Mouse (Mus musculus) mouse embryonic stem cell (cell line): Measurements from ENCODE around the gene Endou.

ENCODE experiments used
- in situ Hi-C, 2 experiments: fragments of 300-500 bp; cut with MboI; formaldehyde crosslinking; loops; 1 replicate in 1 of 2; 3 replicates in 1 of 2; pipeline ENCODE4 v1.14.3; 2019 to 2020; ENCODE audit warnings: low sequenced_read_pairs in 2 of 2, low pct_unique_long_range_greater_than_20kb in 1 of 2, mixed read lengths in 1 of 2; ENCODE audit not compliant: unreplicated experiment in 1 of 2

Gene Endou

DNA sequence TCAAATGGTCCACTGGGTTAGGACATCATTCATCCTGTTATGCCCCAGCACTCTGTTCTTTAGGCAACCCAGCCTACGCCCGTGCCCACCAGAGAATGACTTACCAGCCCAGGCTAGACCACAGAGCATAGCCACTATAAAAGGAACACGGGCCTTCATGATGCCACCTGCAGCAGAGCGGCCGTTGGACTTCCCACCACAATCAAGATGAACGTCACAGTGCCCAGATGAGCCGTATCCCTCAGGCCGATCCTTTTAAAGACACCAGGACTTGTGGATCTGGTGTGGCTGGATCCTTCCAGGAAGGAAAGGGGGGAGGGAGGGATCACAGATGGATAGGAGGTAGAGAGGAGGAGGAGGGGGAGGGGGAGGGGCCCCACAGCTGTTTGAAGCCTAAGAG is at the start of gene Endou:
Gene Endou (minus strand): TSS at position 229 of the 400 bp plus-strand sequence.
- in situ Hi-C loops, result no loop called here

DNA sequence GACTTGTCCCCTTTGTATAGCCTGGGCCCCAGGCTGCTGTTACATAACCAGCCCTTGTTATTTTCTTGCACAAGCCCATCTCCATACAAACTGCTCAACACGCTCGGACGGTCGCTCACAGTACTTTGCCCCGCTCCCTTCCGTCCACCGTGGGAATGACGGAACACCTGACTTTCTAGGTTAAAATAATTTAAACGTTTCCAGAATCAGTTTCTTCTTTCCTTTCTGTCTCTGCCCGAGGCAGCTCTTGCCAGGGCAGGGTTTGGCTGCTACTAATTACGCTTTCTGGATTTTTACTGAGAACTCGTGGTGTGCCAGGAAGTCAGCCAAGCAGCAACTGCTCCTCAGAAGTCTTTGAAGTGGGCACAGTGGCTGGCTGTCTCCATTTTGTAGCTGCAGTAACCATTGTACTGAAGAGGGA is 49.5 kb upstream of the Endou start:
- in situ Hi-C loops, result no loop called here

GRCm38 (mm10) chr15:97779576-97779975 is 48.4 kb upstream of the Endou start:
- in situ Hi-C loops, result no loop called here

- in situ Hi-C loops, result no loop called here
These were observed 47.4 kb upstream of the Endou start, which contains the start of gene Slc48a1 for GRCm38 (mm10) chr15:97778311-97779098. Gene Slc48a1, plus strand, starts transcription at chr15:97778520.

- in situ Hi-C loops, result no loop called here
These were observed 45.8 kb upstream of the Endou start for GRCm38 (mm10) chr15:97776919-97777318.

- in situ Hi-C loops, result no loop called here
These were observed 45.4 kb upstream of the Endou start for GRCm38 (mm10) chr15:97776514-97776913.

GRCm38 (mm10) chr15:97773961-97774370 is 42.8 kb upstream of the Endou start:
- in situ Hi-C loops, result no loop called here

DNA sequence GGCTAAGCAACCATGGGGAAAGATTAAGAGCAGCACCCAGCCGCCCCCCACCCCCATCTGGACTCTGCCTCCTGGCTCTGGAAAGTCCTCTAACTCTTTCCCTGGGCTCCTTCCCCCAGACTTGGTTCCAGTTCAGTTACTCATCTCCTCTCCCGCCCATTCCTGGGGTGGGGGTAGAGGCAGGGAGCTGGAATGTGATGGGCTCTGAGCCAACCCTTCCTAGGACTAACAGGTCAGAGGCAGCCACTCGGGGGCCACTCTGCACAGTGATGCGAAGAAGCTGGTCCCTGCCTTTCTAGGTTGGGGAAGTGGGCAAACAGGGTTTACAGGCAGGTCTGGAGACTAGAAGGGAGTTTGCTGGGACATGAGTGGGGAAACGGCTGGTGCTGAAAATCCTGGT is 42.0 kb upstream of the Endou start:
- in situ Hi-C loops, result no loop called here

- in situ Hi-C loops, result no loop called here
These were observed 39.1 kb upstream of the Endou start for GRCm38 (mm10) chr15:97770280-97770679.

- in situ Hi-C loops, result no loop called here
These were observed 37.1 kb upstream of the Endou start for GRCm38 (mm10) chr15:97768192-97768591.

- in situ Hi-C loops, result no loop called here
These were observed 36.4 kb upstream of the Endou start, which contains the start of gene Rapgef3 for GRCm38 (mm10) chr15:97767280-97768186. Gene Rapgef3, minus strand, starts transcription at chr15:97767972.

- in situ Hi-C loops, result no loop called here
These were observed 35.6 kb upstream of the Endou start for GRCm38 (mm10) chr15:97766594-97767279.

GRCm38 (mm10) chr15:97766194-97766593 is 35.1 kb upstream of the Endou start:
- in situ Hi-C loops, result no loop called here

- in situ Hi-C loops, result no loop called here
These were observed 34.1 kb upstream of the Endou start for GRCm38 (mm10) chr15:97765090-97765794.

DNA sequence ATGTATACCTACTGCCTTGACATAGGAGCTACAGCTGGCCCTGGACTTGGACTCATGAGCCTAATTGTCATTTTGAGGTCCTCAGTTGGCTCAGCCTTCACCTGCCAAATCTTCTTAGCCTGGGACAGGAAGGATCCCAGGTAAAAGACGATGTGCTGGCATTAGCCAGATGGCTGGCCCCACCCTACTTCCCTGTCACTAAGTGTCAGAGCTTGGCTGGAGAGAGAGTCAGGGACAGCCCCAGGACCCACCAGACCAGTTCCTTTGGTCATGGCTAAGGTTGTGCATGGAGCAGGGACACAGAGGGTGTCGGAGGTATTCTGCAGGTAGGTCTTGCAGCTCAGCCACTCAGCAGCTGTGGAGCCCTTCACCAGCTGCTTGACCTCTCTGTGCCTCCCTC is 33.4 kb upstream of the Endou start:
- in situ Hi-C loops, result no loop called here

GRCm38 (mm10) chr15:97763256-97764049 is 32.3 kb upstream of the Endou start:
- in situ Hi-C loops, result no loop called here

GRCm38 (mm10) chr15:97762733-97763132 is 31.6 kb upstream of the Endou start:
- in situ Hi-C loops, result no loop called here
